Mouse (Mus musculus): ENCODE data around the gene Pirt. TPM values are rescaled to one million over a fixed set of nuclear protein-coding genes. Genes with fewer than 3 reads are reported as not detected.
A peak's percentile ranks its signal among the peaks of the same experiment; 100 is the strongest.

Pirt gene
- polyA plus RNA-seq, 1 experiment from 2014 or later: 5.6 TPM

GRCm38 (mm10) chr11:66961447-66962176 lies 49.8 kb downstream of the Pirt start:
- 70% methylated on average over 12 of the region's 12 CpGs for WGBS
- no peak overlapping the region for H3K4me2 ChIP-seq (ENCODE audit: low read length)
- H3K36me3 ChIP-seq (ENCODE audit: control insufficient read depth, insufficient read depth, low read length): no peaks in the 10 kb centered on the region
- no peaks in the 10 kb centered on the region for H3K9me3 ChIP-seq (ENCODE audit: control insufficient read depth, low read length)
- no peaks in the 10 kb centered on the region for H3K27me3 ChIP-seq (replicated peaks; ENCODE audit: control insufficient read depth, insufficient read depth, low read length)
- DNase-seq (ENCODE audit: low spot score) (no peak), ATAC-seq (replicated peaks; ENCODE audit: low FRiP score, low TSS enrichment, low read depth) (peak; percentile 41; the same call in 1 of the 2 replicates)
- H3K9ac ChIP-seq (ENCODE audit: low read length): no peak overlapping the region
- peak overlapping the region; percentile 36; the same call in 1 of the 2 replicates for H3K27ac ChIP-seq (ENCODE audit: low read depth)
- no peaks in the 10 kb centered on the region for H3K4me1 ChIP-seq (replicated peaks; ENCODE audit: control insufficient read depth, insufficient read depth, low read length)
- H3K4me3 ChIP-seq (ENCODE audit: low read depth, low read length): no peak overlapping the region

DNA sequence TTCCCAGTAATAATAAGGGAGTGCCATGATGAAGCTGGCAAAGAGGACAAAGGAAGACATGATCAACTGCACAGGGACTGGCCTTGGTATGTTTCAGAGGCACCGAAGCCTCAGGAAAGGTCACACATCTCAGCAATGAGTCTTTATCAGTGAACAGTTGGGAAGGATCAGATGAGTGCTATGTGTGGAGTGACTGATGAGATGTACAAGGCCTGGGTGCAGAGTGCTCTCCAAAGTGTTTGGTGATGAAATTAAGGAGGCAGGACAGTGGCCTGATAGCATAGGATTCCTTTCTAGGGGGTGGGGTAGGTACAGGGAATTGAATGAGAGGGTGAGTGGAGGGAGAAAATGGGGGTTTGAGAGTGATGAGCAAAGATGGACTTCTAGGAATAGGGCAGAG lies 51.7 kb downstream of the Pirt start:
- DNase-seq (ENCODE audit: low spot score) (no peak), ATAC-seq (replicated peaks; ENCODE audit: low FRiP score, low TSS enrichment, low read depth) (no peak)
- no peak overlapping the region for H3K4me2 ChIP-seq (ENCODE audit: low read length)
- no peaks in the 10 kb centered on the region for H3K9me3 ChIP-seq (ENCODE audit: control insufficient read depth, low read length)
- H3K27ac ChIP-seq (ENCODE audit: low read depth): no peak overlapping the region
- no peaks in the 10 kb centered on the region for H3K27me3 ChIP-seq (replicated peaks; ENCODE audit: control insufficient read depth, insufficient read depth, low read length)
- no peak overlapping the region for H3K9ac ChIP-seq (ENCODE audit: low read length)
- H3K36me3 ChIP-seq (ENCODE audit: control insufficient read depth, insufficient read depth, low read length): no peaks in the 10 kb centered on the region
- H3K4me3 ChIP-seq (ENCODE audit: low read depth, low read length): no peak overlapping the region
- H3K4me1 ChIP-seq (replicated peaks; ENCODE audit: control insufficient read depth, insufficient read depth, low read length): no peaks in the 10 kb centered on the region
- WGBS: 96% methylated on average over 1 of the region's 1 CpGs

DNA sequence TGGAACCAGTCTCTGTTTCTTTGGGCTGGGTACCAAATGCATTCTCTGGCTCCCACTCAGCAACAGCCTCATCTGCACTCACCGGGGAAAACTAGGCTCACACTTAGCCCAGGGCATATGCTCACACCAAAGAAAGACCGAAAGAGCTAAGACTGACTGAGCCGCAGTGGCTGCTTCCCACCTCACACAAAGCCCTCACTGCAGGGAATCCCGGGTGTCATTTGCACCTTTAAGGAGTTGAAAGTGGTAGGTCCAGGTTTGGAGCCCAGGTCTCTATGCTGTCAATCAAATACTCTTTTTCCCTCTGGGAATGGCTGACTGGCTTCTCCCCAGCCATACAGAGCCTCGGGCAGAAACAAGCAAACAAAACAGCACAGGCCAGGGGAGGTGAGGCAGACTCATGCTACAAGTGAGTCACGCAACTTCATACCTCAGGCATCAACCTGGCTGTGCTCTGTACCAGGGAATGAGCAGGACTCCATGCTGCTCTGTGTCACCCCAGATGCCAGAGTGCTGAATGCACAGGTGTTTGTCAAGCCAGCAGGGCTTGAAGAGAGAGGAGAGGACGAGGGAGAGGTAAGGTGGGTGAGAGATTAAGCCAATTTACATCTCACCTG lies 54.8 kb downstream of the Pirt start:
- no peak overlapping the region for H3K4me2 ChIP-seq (ENCODE audit: low read length)
- no peak overlapping the region for H3K4me3 ChIP-seq (ENCODE audit: low read depth, low read length)
- H3K27me3 ChIP-seq (replicated peaks; ENCODE audit: control insufficient read depth, insufficient read depth, low read length): no peaks in the 10 kb centered on the region
- ATAC-seq (replicated peaks; ENCODE audit: low FRiP score, low TSS enrichment, low read depth) (no peak; the same call in 1 of the 2 replicates), DNase-seq (ENCODE audit: low spot score) (no peak)
- no peaks in the 10 kb centered on the region for H3K9me3 ChIP-seq (ENCODE audit: control insufficient read depth, low read length)
- H3K27ac ChIP-seq (ENCODE audit: low read depth): no peak overlapping the region
- H3K36me3 ChIP-seq (ENCODE audit: control insufficient read depth, insufficient read depth, low read length): no peaks in the 10 kb centered on the region
- no peaks in the 10 kb centered on the region for H3K4me1 ChIP-seq (replicated peaks; ENCODE audit: control insufficient read depth, insufficient read depth, low read length)
- no peak overlapping the region for H3K9ac ChIP-seq (ENCODE audit: low read length)
- 24% methylated on average over 7 of the region's 7 CpGs for WGBS

DNA sequence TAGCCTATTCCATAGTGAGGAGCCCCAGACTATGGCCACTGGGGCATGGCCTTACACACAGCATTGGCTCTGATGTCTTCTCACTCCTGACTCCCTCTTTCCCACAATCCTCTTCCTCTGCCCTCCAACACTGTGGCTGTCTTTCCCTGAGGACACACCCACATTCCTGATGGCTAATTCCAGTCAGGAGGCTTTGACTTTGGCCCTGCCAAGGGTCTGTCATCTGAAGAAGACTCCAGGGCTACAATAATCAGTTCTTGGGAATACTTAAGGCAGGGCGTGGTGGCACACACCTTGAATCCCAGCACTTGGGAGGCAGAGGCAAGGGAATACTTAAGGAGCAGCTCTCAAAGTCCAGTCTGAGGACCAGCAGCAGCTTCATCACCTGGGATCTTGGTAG lies 56.8 kb downstream of the Pirt start:
- Histone ChIP-seq H3K4me2 (ENCODE audit: low read length) (no peak overlapping the region), H3K4me1 (replicated peaks; ENCODE audit: control insufficient read depth, insufficient read depth, low read length) (no peaks in the 10 kb centered on the region), H3K4me3 (ENCODE audit: low read depth, low read length) (no peak overlapping the region), H3K9ac (ENCODE audit: low read length) (no peak overlapping the region), H3K9me3 (ENCODE audit: control insufficient read depth, low read length) (no peaks in the 10 kb centered on the region), H3K27me3 (replicated peaks; ENCODE audit: control insufficient read depth, insufficient read depth, low read length) (no peaks in the 10 kb centered on the region), H3K36me3 (ENCODE audit: control insufficient read depth, insufficient read depth, low read length) (no peaks in the 10 kb centered on the region), H3K27ac (ENCODE audit: low read depth) (no peak overlapping the region)
- ATAC-seq (replicated peaks; ENCODE audit: low FRiP score, low TSS enrichment, low read depth) (no peak), DNase-seq (ENCODE audit: low spot score) (no peak)
- WGBS: 92% methylated on average over 1 of the region's 1 CpGs

- no peaks in the 10 kb centered on the region for H3K36me3 ChIP-seq (ENCODE audit: control insufficient read depth, insufficient read depth, low read length)
- peaks cover 10% of the 10 kb centered on the region; the same call in 1 of the 2 replicates for H3K9me3 ChIP-seq (ENCODE audit: control insufficient read depth, low read length)
- H3K4me2 ChIP-seq (ENCODE audit: low read length): no peak overlapping the region
- ATAC-seq (replicated peaks; ENCODE audit: low FRiP score, low TSS enrichment, low read depth) (no peak), DNase-seq (ENCODE audit: low spot score) (no peak)
- H3K4me3 ChIP-seq (ENCODE audit: low read depth, low read length): no peak overlapping the region
- WGBS: 66% methylated on average over 3 of the region's 3 CpGs
- H3K27me3 ChIP-seq (replicated peaks; ENCODE audit: control insufficient read depth, insufficient read depth, low read length): no peaks in the 10 kb centered on the region
- no peak overlapping the region for H3K27ac ChIP-seq (ENCODE audit: low read depth)
- H3K9ac ChIP-seq (ENCODE audit: low read length): no peak overlapping the region
- no peaks in the 10 kb centered on the region for H3K4me1 ChIP-seq (replicated peaks; ENCODE audit: control insufficient read depth, insufficient read depth, low read length)
Measured at GRCm38 (mm10) chr11:66973507-66973906, 61.7 kb downstream of the Pirt start.

- no peak for ATAC-seq (replicated peaks; ENCODE audit: low FRiP score, low TSS enrichment, low read depth)
- no peak overlapping the region for H3K4me3 ChIP-seq (ENCODE audit: low read depth, low read length)
- H3K27ac ChIP-seq (ENCODE audit: low read depth): no peak overlapping the region
- no peaks in the 10 kb centered on the region for H3K36me3 ChIP-seq (ENCODE audit: control insufficient read depth, insufficient read depth, low read length)
- H3K9ac ChIP-seq (ENCODE audit: low read length): no peak overlapping the region
- DNase-seq (ENCODE audit: low spot score): no peak
- H3K4me1 ChIP-seq (replicated peaks; ENCODE audit: control insufficient read depth, insufficient read depth, low read length): no peaks in the 10 kb centered on the region
- no peaks in the 10 kb centered on the region for H3K27me3 ChIP-seq (replicated peaks; ENCODE audit: control insufficient read depth, insufficient read depth, low read length)
- WGBS: 88% methylated on average over 7 of the region's 7 CpGs
- peaks cover 10% of the 10 kb centered on the region; the same call in 1 of the 2 replicates for H3K9me3 ChIP-seq (ENCODE audit: control insufficient read depth, low read length)
- no peak overlapping the region for H3K4me2 ChIP-seq (ENCODE audit: low read length)
Measured at GRCm38 (mm10) chr11:66975606-66976330, 64.0 kb downstream of the Pirt start.

Other genes with a start within 250 kb of the Pirt start
- gene Tmem238l, start 44.7 kb downstream of the Pirt start, polyA plus RNA-seq (2014; fragmentation: Nextera tagmentation; extraction: Ambion mirVana): 0.67 and 0.68 TPM in 2 replicates
- 1.1 and 1.2 TPM in 2 replicates for gene Tmem220, start 113.2 kb downstream of the Pirt start, polyA plus RNA-seq (2014; fragmentation: Nextera tagmentation; extraction: Ambion mirVana)
- 25.3 and 28.2 TPM in 2 replicates for gene Adprm, start 140.6 kb downstream of the Pirt start, polyA plus RNA-seq (2014; fragmentation: Nextera tagmentation; extraction: Ambion mirVana)
- gene Sco1, start 140.7 kb downstream of the Pirt start, polyA plus RNA-seq (2014; fragmentation: Nextera tagmentation; extraction: Ambion mirVana): 18.1 and 20.4 TPM in 2 replicates
- 0.30 and 0.46 TPM in 2 replicates for gene Myh3, start 166.3 kb downstream of the Pirt start, polyA plus RNA-seq (2014; fragmentation: Nextera tagmentation; extraction: Ambion mirVana)